Mouse (Mus musculus) CH12.LX (cell line): ENCODE data around the gene Fnbp1. TPM values are rescaled to one million over a fixed set of nuclear protein-coding genes. Genes with fewer than 3 reads are reported as not detected.

Experiments used
- DNase-seq: peaks from one replicate; pipeline ENCODE4 v3.0.0-alpha.2; 2013; ENCODE audit errors: extremely low read depth
- H3K27ac ChIP-seq: 2 replicates; pipeline ENCODE4 v1.5.1; 2012; ENCODE audit warnings: low read depth, mild to moderate bottlenecking, control low read depth, moderate library complexity; ENCODE audit not compliant: insufficient read depth
- H3K27me3 ChIP-seq: replicated peaks from 2 replicates; pipeline ENCODE3; 2012; ENCODE audit warnings: inconsistent platforms
- H3K36me3 ChIP-seq, 2 experiments: replicated peaks in 1 of 2; 2 replicates each; pipeline versions ENCODE3 to v1.6.1; 2012; ENCODE audit warnings: inconsistent platforms in 1 of 2, low read length in 1 of 2, mild to moderate bottlenecking in 1 of 2, mixed read lengths in 1 of 2, moderate library complexity in 1 of 2; ENCODE audit not compliant: control insufficient read depth in 1 of 2, insufficient read depth in 1 of 2
- H3K4me1 ChIP-seq, 2 experiments: 2 replicates each; pipeline ENCODE4 v1.6.1; 2012; ENCODE audit warnings: inconsistent platforms in 1 of 2, moderate library complexity in 1 of 2; ENCODE audit not compliant: insufficient read depth in 2 of 2, control insufficient read depth in 1 of 2
- H3K4me2 ChIP-seq: 2 replicates; pipeline ENCODE4 v1.6.1; 2012; ENCODE audit warnings: low read depth, mild to moderate bottlenecking, control low read depth; ENCODE audit not compliant: poor library complexity, insufficient read depth, severe bottlenecking
- H3K4me3 ChIP-seq, 3 experiments: fragments of 150-350 bp in 1 of 3; sonication (generic) in 1 of 3; replicated peaks in 1 of 3; 2 replicates each; pipeline versions ENCODE3 to v1.5.1; 2011 to 2012; ENCODE audit warnings: low read depth in 2 of 3, low read length in 2 of 3, mild to moderate bottlenecking in 2 of 3, moderate library complexity in 2 of 3, control low read depth in 1 of 3, improper control_type of control experiment in 1 of 3, inconsistent platforms in 1 of 3, mixed read lengths in 1 of 3; ENCODE audit not compliant: poor library complexity in 1 of 3
- H3K79me2 ChIP-seq: replicated peaks from 2 replicates; pipeline ENCODE4 v1.6.1; 2012; ENCODE audit warnings: mild to moderate bottlenecking, moderate library complexity; ENCODE audit not compliant: control insufficient read depth, poor library complexity, insufficient read depth, severe bottlenecking; ENCODE audit errors: extremely low read depth
- H3K9ac ChIP-seq: 2 replicates; pipeline ENCODE4 v1.6.1; 2012; ENCODE audit warnings: low read depth, mild to moderate bottlenecking, control low read depth, moderate library complexity; ENCODE audit not compliant: insufficient read depth
- H3K9me3 ChIP-seq: replicated peaks from 2 replicates; pipeline ENCODE3; 2012; ENCODE audit warnings: low read length, inconsistent platforms, mixed read lengths
- BHLHE40 ChIP-seq: IDR thresholded peaks from 2 replicates; pipeline ENCODE4 v1.6.1; 2011; ENCODE audit warnings: mild to moderate bottlenecking, low read depth, low read length, improper control_type of control experiment
- CHD1 ChIP-seq: IDR thresholded peaks from 2 replicates; pipeline ENCODE4 v1.6.1; 2012; ENCODE audit warnings: low read depth, low read length, improper control_type of control experiment, inconsistent platforms
- CTCF ChIP-seq, 2 experiments: IDR thresholded peaks in 1 of 2; conservative IDR thresholded peaks in 1 of 2; 2 replicates each; pipeline ENCODE4 v1.5.1; 2011 to 2012; ENCODE audit warnings: low read depth in 2 of 2, low read length in 2 of 2, improper control_type of control experiment in 1 of 2, inconsistent platforms in 1 of 2, mild to moderate bottlenecking in 1 of 2, moderate library complexity in 1 of 2
- EP300 ChIP-seq: IDR thresholded peaks from 2 replicates; pipeline ENCODE4 v1.6.1; 2011; ENCODE audit warnings: low read length, improper control_type of control experiment
- ETS1 ChIP-seq: conservative IDR thresholded peaks from 2 replicates; pipeline ENCODE4 v1.6.1; 2012; ENCODE audit warnings: low read depth, mild to moderate bottlenecking, inconsistent platforms, low read length, improper control_type of control experiment, moderate library complexity
- JUND ChIP-seq: conservative IDR thresholded peaks from 2 replicates; pipeline ENCODE4 v1.6.1; 2011; ENCODE audit warnings: low read depth, low read length, improper control_type of control experiment
- KAT2A ChIP-seq: IDR thresholded peaks from 2 replicates; pipeline ENCODE4 v1.6.1; 2012; ENCODE audit warnings: low read length, improper control_type of control experiment, inconsistent platforms; ENCODE audit not compliant: insufficient replicate concordance
- MAFK ChIP-seq: IDR thresholded peaks from 2 replicates; pipeline ENCODE4 v1.6.1; 2011; ENCODE audit warnings: low read length, improper control_type of control experiment; ENCODE audit not compliant: insufficient replicate concordance
- MAX ChIP-seq: IDR thresholded peaks from 2 replicates; pipeline ENCODE4 v1.6.1; 2011; ENCODE audit warnings: low read length, improper control_type of control experiment
- MEF2A ChIP-seq: IDR thresholded peaks from 2 replicates; pipeline ENCODE4 v1.6.1; 2014; ENCODE audit warnings: low read depth, mild to moderate bottlenecking, inconsistent platforms, low read length, improper control_type of control experiment, borderline replicate concordance
- NELFE ChIP-seq: IDR thresholded peaks from 2 replicates; pipeline ENCODE4 v1.6.1; 2011; ENCODE audit warnings: low read depth, low read length, improper control_type of control experiment
- NRF1 ChIP-seq: IDR thresholded peaks from 2 replicates; pipeline ENCODE4 v1.6.1; 2014; ENCODE audit warnings: low read depth, mild to moderate bottlenecking, inconsistent platforms, low read length, improper control_type of control experiment, moderate library complexity
- POLR2AphosphoS2 ChIP-seq: IDR thresholded peaks from 2 replicates; pipeline ENCODE4 v1.6.1; 2011; ENCODE audit warnings: low read depth, low read length, improper control_type of control experiment
- SIN3A ChIP-seq: IDR thresholded peaks from 2 replicates; pipeline ENCODE4 v1.6.1; 2012; ENCODE audit warnings: low read length, improper control_type of control experiment, inconsistent platforms
- TBP ChIP-seq: conservative IDR thresholded peaks from 2 replicates; pipeline ENCODE4 v1.6.1; 2011; ENCODE audit warnings: low read depth, low read length, improper control_type of control experiment
- TCF12 ChIP-seq: IDR thresholded peaks from 2 replicates; pipeline ENCODE4 v1.6.1; 2014; ENCODE audit warnings: low read depth, mild to moderate bottlenecking, inconsistent platforms, low read length, improper control_type of control experiment
- USF1 ChIP-seq: IDR thresholded peaks from 2 replicates; pipeline ENCODE4 v1.6.1; 2014; ENCODE audit warnings: low read depth, mild to moderate bottlenecking, inconsistent platforms, low read length, improper control_type of control experiment
- ZKSCAN1 ChIP-seq: IDR thresholded peaks from 2 replicates; pipeline ENCODE4 v1.6.1; 2012; ENCODE audit warnings: low read depth, inconsistent platforms, low read length, improper control_type of control experiment, borderline replicate concordance
- ZMIZ1 ChIP-seq: IDR thresholded peaks from 2 replicates; pipeline ENCODE4 v1.6.1; 2012; ENCODE audit warnings: low read depth, mild to moderate bottlenecking, inconsistent platforms, low read length, improper control_type of control experiment
- dilution Hi-C: fragments of 300-500 bp; cut with MboI; formaldehyde crosslinking; loops from 2 replicates; pipeline ENCODE4 v1.14.3; 2020; ENCODE audit warnings: low sequenced_read_pairs; ENCODE audit not compliant: extremely low pct_unique_long_range_greater_than_20kb, extremely low pct_ligation_motif_present
- in situ Hi-C: fragments of 300-500 bp; cut with MboI; formaldehyde crosslinking; loops from 3 replicates; pipeline ENCODE4 v1.14.3; 2019; ENCODE audit warnings: low sequenced_read_pairs, low pct_ligation_motif_present, low pct_unique_long_range_greater_than_20kb, mixed read lengths
- polyA plus RNA-seq: library from polyadenylated mRNA; unstranded; fragments of >175 nt; gene quantifications from 2 replicates; pipeline ENCODE4 v1.2.1, GENCODE M21; 2012; ENCODE audit warnings: low read depth; ENCODE audit not compliant: insufficient read length
- total RNA-seq, 2 experiments: library from RNA; depleted of rRNA; stranded (reverse); fragments of 300-350 nt in 1 of 2; fragments of >200 nt in 1 of 2; gene quantifications; 2 replicates each; pipeline ENCODE4 v1.2.3; 2012 to 2014

Fnbp1 gene
- total and polyA plus RNA-seq, 3 experiments: 29.6 to 133 (median 50.5) TPM

GRCm38 (mm10) chr2:31189654-31190053, 47.8 kb upstream of the Fnbp1 start:
- H3K4me3 ChIP-seq: no peak overlapping the region
- no peaks in the 10 kb centered on the region for H3K4me1 ChIP-seq
- H3K27me3 ChIP-seq: no peaks in the 10 kb centered on the region
- no peak for DNase-seq
- no peak overlapping the region for H3K9ac ChIP-seq
- TF ChIP-seq SIN3A (no peak), CTCF (conservative IDR thresholded peaks at IDR 0.05 in 1 of 2, IDR thresholded peaks at IDR 0.05 in 1 of 2; ENCODE audit: low read depth in 2 of 2, low read length in 2 of 2) (no peak), ZMIZ1 (no peak), MEF2A (no peak), MAFK (no peak), CHD1 (no peak), USF1 (no peak), MAX (no peak), TCF12 (no peak), NRF1 (no peak), JUND (no peak)
- TF ChIP-seq, all 38 proteins: peak for 0
- dilution Hi-C loops (no loop called here), in situ Hi-C loops (loop anchor here (5.0 to 10.0 kb wide), 3 partner anchors 88 to 185 kb away; no protein-coding TSS in a partner anchor)
- no peaks in the 10 kb centered on the region for H3K79me2 ChIP-seq
- no peak overlapping the region for H3K4me2 ChIP-seq
- peaks cover 72 to 92% of the 10 kb centered on the region in 2 experiments for H3K36me3 ChIP-seq
- no peaks in the 10 kb centered on the region for H3K9me3 ChIP-seq
- H3K27ac ChIP-seq: no peak overlapping the region

- DNase-seq: no peak
- TF ChIP-seq BHLHE40: no peak
- no peak for TF ChIP-seq KAT2A
- no peak for TF ChIP-seq TBP
- no peak for TF ChIP-seq NELFE
- TF ChIP-seq EP300: no peak
- no peak for TF ChIP-seq MEF2A
- TF ChIP-seq CTCF (conservative IDR thresholded peaks at IDR 0.05 in 1 of 2, IDR thresholded peaks at IDR 0.05 in 1 of 2; ENCODE audit: low read depth in 2 of 2, low read length in 2 of 2): no peak
- TF ChIP-seq TCF12: no peak
- TF ChIP-seq USF1: no peak
- no peak for TF ChIP-seq ZMIZ1
- no peak for TF ChIP-seq ETS1
- no peak for TF ChIP-seq ZKSCAN1
- TF ChIP-seq POLR2AphosphoS2: no peak
- Histone ChIP-seq H3K79me2 (no peaks in the 10 kb centered on the region), H3K4me2 (no peak overlapping the region), H3K4me3 (no peak overlapping the region), H3K9ac (no peak overlapping the region), H3K27ac (no peak overlapping the region), H3K36me3 (peaks cover 78 to 92% of the 10 kb centered on the region in 2 experiments), H3K27me3 (no peaks in the 10 kb centered on the region), H3K9me3 (no peaks in the 10 kb centered on the region), H3K4me1 (no peaks in the 10 kb centered on the region)
- dilution Hi-C loops: no loop called here
- in situ Hi-C loops: loop anchor here (5.0 kb wide), 1 partner anchor 89 kb away; no protein-coding TSS in a partner anchor
Observed at GRCm38 (mm10) chr2:31188691-31189090, 46.9 kb upstream of the Fnbp1 start.
